Mouse (Mus musculus): Measurements from ENCODE around the gene Bag5. TPM values are rescaled to one million over a fixed set of nuclear protein-coding genes. Genes with fewer than 3 reads are reported as not detected.

Bag5 gene
- total and polyA plus RNA-seq, 2 experiments = 6.7 to 9.5 TPM

GRCm38 (mm10) chr12:111757561-111758325 is 44.7 kb upstream of the Bag5 start:
- Histone ChIP-seq H3K79me2 (ENCODE audit: control insufficient read depth, insufficient read depth, low read length) (peaks cover 39% of the 10 kb centered on the region), H3K27ac (replicated peaks; ENCODE audit: insufficient read depth, low read depth, low read length) (peak overlapping the region; percentile 93), H3K4me1 (ENCODE audit: control insufficient read depth, insufficient read depth, low read length) (peaks cover 4% of the 10 kb centered on the region; the same call in 1 of the 2 replicates), H3K27me3 (ENCODE audit: control insufficient read depth, insufficient read depth, low read length) (no peaks in the 10 kb centered on the region), H3K9ac (ENCODE audit: low read depth, low read length) (peak overlapping the region; percentile 90), H3K36me3 (ENCODE audit: control insufficient read depth, insufficient read depth, low read length) (no peaks in the 10 kb centered on the region), H3K4me3 (ENCODE audit: insufficient read depth, low read depth, low read length) (peak overlapping the region; percentile 96)
- DNase-seq (ENCODE audit: extremely low read depth, low read depth, low spot score) = peak; percentile 19
- WGBS = 66% methylated on average over 10 of the region's 10 CpGs
- TF ChIP-seq POLR2A (IDR thresholded peaks at IDR 0.05; ENCODE audit: extremely low read depth, insufficient read depth, low read length) (no peak), CTCF (IDR thresholded peaks at IDR 0.05; ENCODE audit: low read depth, low read length) (no peak)

GRCm38 (mm10) chr12:111756698-111757082 is 43.6 kb upstream of the Bag5 start:
- WGBS = 44% methylated on average over 5 of the region's 5 CpGs
- DNase-seq (ENCODE audit: extremely low read depth, low read depth, low spot score) = no peak
- no peaks in the 10 kb centered on the region for H3K36me3 ChIP-seq (ENCODE audit: control insufficient read depth, insufficient read depth, low read length)
- H3K27me3 ChIP-seq (ENCODE audit: control insufficient read depth, insufficient read depth, low read length) = no peaks in the 10 kb centered on the region
- H3K9ac ChIP-seq (ENCODE audit: low read depth, low read length) = no peak overlapping the region
- TF ChIP-seq CTCF (IDR thresholded peaks at IDR 0.05; ENCODE audit: low read depth, low read length) = no peak
- no peak for TF ChIP-seq POLR2A (IDR thresholded peaks at IDR 0.05; ENCODE audit: extremely low read depth, insufficient read depth, low read length)
- H3K79me2 ChIP-seq (ENCODE audit: control insufficient read depth, insufficient read depth, low read length) = peaks cover 29% of the 10 kb centered on the region
- H3K4me3 ChIP-seq (ENCODE audit: insufficient read depth, low read depth, low read length) = no peak overlapping the region
- no peak overlapping the region for H3K27ac ChIP-seq (replicated peaks; ENCODE audit: insufficient read depth, low read depth, low read length)
- peaks cover 4% of the 10 kb centered on the region; the same call in 1 of the 2 replicates for H3K4me1 ChIP-seq (ENCODE audit: control insufficient read depth, insufficient read depth, low read length)

GRCm38 (mm10) chr12:111756082-111756697 is 43.1 kb upstream of the Bag5 start:
- peak; percentile 45 for DNase-seq (ENCODE audit: extremely low read depth, low read depth, low spot score)
- Histone ChIP-seq H3K9ac (ENCODE audit: low read depth, low read length) (no peak overlapping the region), H3K36me3 (ENCODE audit: control insufficient read depth, insufficient read depth, low read length) (no peaks in the 10 kb centered on the region), H3K4me1 (ENCODE audit: control insufficient read depth, insufficient read depth, low read length) (peaks cover 4% of the 10 kb centered on the region; the same call in 1 of the 2 replicates), H3K27me3 (ENCODE audit: control insufficient read depth, insufficient read depth, low read length) (no peaks in the 10 kb centered on the region), H3K4me3 (ENCODE audit: insufficient read depth, low read depth, low read length) (no peak overlapping the region), H3K79me2 (ENCODE audit: control insufficient read depth, insufficient read depth, low read length) (peaks cover 26% of the 10 kb centered on the region), H3K27ac (replicated peaks; ENCODE audit: insufficient read depth, low read depth, low read length) (no peak overlapping the region)
- WGBS = 22% methylated on average over 4 of the region's 4 CpGs
- TF ChIP-seq POLR2A (IDR thresholded peaks at IDR 0.05; ENCODE audit: extremely low read depth, insufficient read depth, low read length) (no peak), CTCF (IDR thresholded peaks at IDR 0.05; ENCODE audit: low read depth, low read length) (no peak)

GRCm38 (mm10) chr12:111755231-111755630 is 42.2 kb upstream of the Bag5 start:
- no peak for DNase-seq (ENCODE audit: extremely low read depth, low read depth, low spot score)
- peaks cover 4% of the 10 kb centered on the region; the same call in 1 of the 2 replicates for H3K4me1 ChIP-seq (ENCODE audit: control insufficient read depth, insufficient read depth, low read length)
- WGBS = 65% methylated on average over 2 of the region's 2 CpGs
- no peaks in the 10 kb centered on the region for H3K27me3 ChIP-seq (ENCODE audit: control insufficient read depth, insufficient read depth, low read length)
- no peaks in the 10 kb centered on the region for H3K36me3 ChIP-seq (ENCODE audit: control insufficient read depth, insufficient read depth, low read length)
- no peak overlapping the region for H3K4me3 ChIP-seq (ENCODE audit: insufficient read depth, low read depth, low read length)
- peaks cover 18% of the 10 kb centered on the region for H3K79me2 ChIP-seq (ENCODE audit: control insufficient read depth, insufficient read depth, low read length)
- no peak overlapping the region for H3K9ac ChIP-seq (ENCODE audit: low read depth, low read length)
- TF ChIP-seq CTCF (IDR thresholded peaks at IDR 0.05; ENCODE audit: low read depth, low read length) (no peak), POLR2A (IDR thresholded peaks at IDR 0.05; ENCODE audit: extremely low read depth, insufficient read depth, low read length) (no peak)
- no peak overlapping the region for H3K27ac ChIP-seq (replicated peaks; ENCODE audit: insufficient read depth, low read depth, low read length)

- H3K4me3 ChIP-seq (ENCODE audit: insufficient read depth, low read depth, low read length) = no peak overlapping the region
Measured at GRCm38 (mm10) chr12:111754710-111755109, 41.7 kb upstream of the Bag5 start.

More at GRCm38 (mm10) chr12:111754710-111755109, 41.7 kb upstream of the Bag5 start:
- Histone ChIP-seq H3K27ac (replicated peaks; ENCODE audit: insufficient read depth, low read depth, low read length) (no peak overlapping the region), H3K27me3 (ENCODE audit: control insufficient read depth, insufficient read depth, low read length) (no peaks in the 10 kb centered on the region), H3K4me1 (ENCODE audit: control insufficient read depth, insufficient read depth, low read length) (peaks cover 4% of the 10 kb centered on the region; the same call in 1 of the 2 replicates), H3K79me2 (ENCODE audit: control insufficient read depth, insufficient read depth, low read length) (peaks cover 16% of the 10 kb centered on the region), H3K36me3 (ENCODE audit: control insufficient read depth, insufficient read depth, low read length) (no peaks in the 10 kb centered on the region), H3K9ac (ENCODE audit: low read depth, low read length) (no peak overlapping the region)
- DNase-seq (ENCODE audit: extremely low read depth, low read depth, low spot score) = no peak
- no peak for TF ChIP-seq CTCF (IDR thresholded peaks at IDR 0.05; ENCODE audit: low read depth, low read length)
- TF ChIP-seq POLR2A (IDR thresholded peaks at IDR 0.05; ENCODE audit: extremely low read depth, insufficient read depth, low read length) = no peak
